Mouse (Mus musculus): Measurements from ENCODE around the gene Psen1. TPM values are rescaled to one million over a fixed set of nuclear protein-coding genes. Genes with fewer than 3 reads are reported as not detected.

Psen1 gene
- polyA plus RNA-seq, 1 experiment = 109 TPM

GRCm38 (mm10) chr12:83742834-83743233, 54.9 kb downstream of the Psen1 start:
- Histone ChIP-seq H3K4me3 (ENCODE audit: control insufficient read depth, low read depth, low read length) (no peak overlapping the region), H3K27me3 (ENCODE audit: control insufficient read depth, insufficient read depth, low read length) (no peaks in the 10 kb centered on the region), H3K27ac (ENCODE audit: control insufficient read depth, insufficient read depth, low read depth, low read length) (no peak overlapping the region), H3K4me1 (ENCODE audit: control insufficient read depth, insufficient read depth, low read length) (no peaks in the 10 kb centered on the region), H3K36me3 (ENCODE audit: control insufficient read depth, insufficient read depth, low read length) (no peaks in the 10 kb centered on the region)
- TF ChIP-seq CTCF (IDR thresholded peaks at IDR 0.05; ENCODE audit: control insufficient read depth, insufficient read depth, insufficient replicate concordance, low read depth, low read length) (no peak), POLR2A (IDR thresholded peaks at IDR 0.05; ENCODE audit: control insufficient read depth, low read depth, low read length) (no peak)

- no peak for TF ChIP-seq CTCF (IDR thresholded peaks at IDR 0.05; ENCODE audit: control insufficient read depth, insufficient read depth, insufficient replicate concordance, low read depth, low read length)
- Histone ChIP-seq H3K4me1 (ENCODE audit: control insufficient read depth, insufficient read depth, low read length) (no peaks in the 10 kb centered on the region), H3K27me3 (ENCODE audit: control insufficient read depth, insufficient read depth, low read length) (no peaks in the 10 kb centered on the region), H3K36me3 (ENCODE audit: control insufficient read depth, insufficient read depth, low read length) (no peaks in the 10 kb centered on the region), H3K4me3 (ENCODE audit: control insufficient read depth, low read depth, low read length) (no peak overlapping the region), H3K27ac (ENCODE audit: control insufficient read depth, insufficient read depth, low read depth, low read length) (no peak overlapping the region)
Observed at GRCm38 (mm10) chr12:83743712-83744111, 55.8 kb downstream of the Psen1 start.

GRCm38 (mm10) chr12:83749186-83749585, 61.2 kb downstream of the Psen1 start:
- H3K27me3 ChIP-seq (ENCODE audit: control insufficient read depth, insufficient read depth, low read length) = no peaks in the 10 kb centered on the region
- TF ChIP-seq CTCF (IDR thresholded peaks at IDR 0.05; ENCODE audit: control insufficient read depth, insufficient read depth, insufficient replicate concordance, low read depth, low read length) = no peak
- TF ChIP-seq POLR2A (IDR thresholded peaks at IDR 0.05; ENCODE audit: control insufficient read depth, low read depth, low read length) = no peak
- no peak overlapping the region for H3K27ac ChIP-seq (ENCODE audit: control insufficient read depth, insufficient read depth, low read depth, low read length)
- H3K4me1 ChIP-seq (ENCODE audit: control insufficient read depth, insufficient read depth, low read length) = no peaks in the 10 kb centered on the region
- no peaks in the 10 kb centered on the region for H3K36me3 ChIP-seq (ENCODE audit: control insufficient read depth, insufficient read depth, low read length)
- no peak overlapping the region for H3K4me3 ChIP-seq (ENCODE audit: control insufficient read depth, low read depth, low read length)

GRCm38 (mm10) chr12:83752495-83752894, 64.5 kb downstream of the Psen1 start:
- Histone ChIP-seq H3K36me3 (ENCODE audit: control insufficient read depth, insufficient read depth, low read length) (no peaks in the 10 kb centered on the region), H3K27ac (ENCODE audit: control insufficient read depth, insufficient read depth, low read depth, low read length) (no peak overlapping the region), H3K4me3 (ENCODE audit: control insufficient read depth, low read depth, low read length) (no peak overlapping the region), H3K27me3 (ENCODE audit: control insufficient read depth, insufficient read depth, low read length) (no peaks in the 10 kb centered on the region), H3K4me1 (ENCODE audit: control insufficient read depth, insufficient read depth, low read length) (no peaks in the 10 kb centered on the region)
- no peak for TF ChIP-seq POLR2A (IDR thresholded peaks at IDR 0.05; ENCODE audit: control insufficient read depth, low read depth, low read length)
- TF ChIP-seq CTCF (IDR thresholded peaks at IDR 0.05; ENCODE audit: control insufficient read depth, insufficient read depth, insufficient replicate concordance, low read depth, low read length) = no peak

- TF ChIP-seq CTCF (IDR thresholded peaks at IDR 0.05; ENCODE audit: control insufficient read depth, insufficient read depth, insufficient replicate concordance, low read depth, low read length) (no peak), POLR2A (IDR thresholded peaks at IDR 0.05; ENCODE audit: control insufficient read depth, low read depth, low read length) (no peak)
- Histone ChIP-seq H3K4me3 (ENCODE audit: control insufficient read depth, low read depth, low read length) (no peak overlapping the region), H3K4me1 (ENCODE audit: control insufficient read depth, insufficient read depth, low read length) (peaks cover 7% of the 10 kb centered on the region), H3K27me3 (ENCODE audit: control insufficient read depth, insufficient read depth, low read length) (no peaks in the 10 kb centered on the region), H3K36me3 (ENCODE audit: control insufficient read depth, insufficient read depth, low read length) (no peaks in the 10 kb centered on the region), H3K27ac (ENCODE audit: control insufficient read depth, insufficient read depth, low read depth, low read length) (no peak overlapping the region)
Observed at GRCm38 (mm10) chr12:83758735-83759134, 70.8 kb downstream of the Psen1 start.

GRCm38 (mm10) chr12:83760201-83760600, 72.2 kb downstream of the Psen1 start:
- Histone ChIP-seq H3K36me3 (ENCODE audit: control insufficient read depth, insufficient read depth, low read length) (no peaks in the 10 kb centered on the region), H3K4me1 (ENCODE audit: control insufficient read depth, insufficient read depth, low read length) (peaks cover 7% of the 10 kb centered on the region), H3K4me3 (ENCODE audit: control insufficient read depth, low read depth, low read length) (no peak overlapping the region), H3K27ac (ENCODE audit: control insufficient read depth, insufficient read depth, low read depth, low read length) (no peak overlapping the region), H3K27me3 (ENCODE audit: control insufficient read depth, insufficient read depth, low read length) (no peaks in the 10 kb centered on the region)
- TF ChIP-seq CTCF (IDR thresholded peaks at IDR 0.05; ENCODE audit: control insufficient read depth, insufficient read depth, insufficient replicate concordance, low read depth, low read length) = no peak

GRCm38 (mm10) chr12:83762706-83763105, 74.8 kb downstream of the Psen1 start:
- Histone ChIP-seq H3K4me3 (ENCODE audit: control insufficient read depth, low read depth, low read length) (no peak overlapping the region), H3K4me1 (ENCODE audit: control insufficient read depth, insufficient read depth, low read length) (peaks cover 7% of the 10 kb centered on the region), H3K27ac (ENCODE audit: control insufficient read depth, insufficient read depth, low read depth, low read length) (no peak overlapping the region), H3K36me3 (ENCODE audit: control insufficient read depth, insufficient read depth, low read length) (no peaks in the 10 kb centered on the region), H3K27me3 (ENCODE audit: control insufficient read depth, insufficient read depth, low read length) (no peaks in the 10 kb centered on the region)
- TF ChIP-seq POLR2A (IDR thresholded peaks at IDR 0.05; ENCODE audit: control insufficient read depth, low read depth, low read length) = no peak
- TF ChIP-seq CTCF (IDR thresholded peaks at IDR 0.05; ENCODE audit: control insufficient read depth, insufficient read depth, insufficient replicate concordance, low read depth, low read length) = no peak
